Mouse (Mus musculus) bone marrow macrophage, adult 2 months (primary cell): Measurements from ENCODE around the gene Vac14.

Experiments
- CTCF ChIP-seq: IDR thresholded peaks from 2 replicates; pipeline ENCODE4 v1.5.1; 2012; ENCODE audit warnings: low read depth, mild to moderate bottlenecking, low read length, moderate library complexity
- POLR2A ChIP-seq: IDR thresholded peaks from 2 replicates; pipeline ENCODE4 v1.6.1; 2012; ENCODE audit warnings: mild to moderate bottlenecking, low read depth, low read length, borderline replicate concordance

GRCm38 (mm10) chr8:110644901-110645300, 26.5 kb downstream of the Vac14 start:
- TF ChIP-seq POLR2A, result no peak
- no peak for TF ChIP-seq CTCF
